Mouse (Mus musculus): Measurements from ENCODE around the gene Pax8. TPM values are rescaled to one million over a fixed set of nuclear protein-coding genes. Genes with fewer than 3 reads are reported as not detected.

Pax8 gene
- 0.27 TPM in 1 of 2 replicates, not detected in the other for polyA plus RNA-seq (2014; fragmentation: Nextera tagmentation; extraction: Ambion mirVana)

DNA sequence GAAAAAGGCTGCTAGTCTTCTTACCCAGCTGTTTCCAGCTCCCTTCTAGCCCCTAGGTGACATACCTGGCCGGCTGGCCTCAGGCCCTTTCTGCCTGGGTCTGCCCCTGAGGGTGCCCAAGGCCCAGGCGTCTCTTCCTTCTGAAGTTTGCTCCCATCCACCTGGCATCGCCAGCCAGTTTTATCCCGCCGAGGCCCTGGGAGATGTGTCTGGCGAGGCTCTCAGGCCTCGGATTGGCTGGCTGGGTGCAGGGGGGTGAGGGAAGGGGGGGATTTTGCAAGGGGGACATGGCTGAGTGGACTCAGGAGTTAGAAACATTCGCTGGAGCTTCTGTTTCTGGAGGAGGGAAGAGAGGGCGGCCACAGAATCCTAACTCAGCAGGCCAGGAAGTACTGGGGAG lies at the start of gene Pax8:
Gene Pax8, minus strand, starts transcription at position 180 of the 400 bp plus-strand sequence.
- WGBS (ENCODE audit: insufficient replicate concordance) = 15% methylated on average over 9 of the region's 9 CpGs
- Histone ChIP-seq H3K9me3 (replicated peaks; ENCODE audit: control insufficient read depth, low read length) (no peaks in the 10 kb centered on the region), H3K4me3 (ENCODE audit: low read depth, low read length) (peak within 1 kb of the TSS; percentile 31), H3K36me3 (ENCODE audit: control insufficient read depth, insufficient read depth, low read length) (no peaks in the 10 kb centered on the region), H3K4me1 (ENCODE audit: control insufficient read depth, insufficient read depth, low read length) (no peaks in the 10 kb centered on the region), H3K27ac (ENCODE audit: low read depth, low read length) (no peak within 1 kb of the TSS), H3K9ac (ENCODE audit: low read depth, low read length) (no peak within 1 kb of the TSS), H3K4me2 (peak within 1 kb of the TSS; percentile 58), H3K27me3 (ENCODE audit: control insufficient read depth, insufficient read depth, low read length) (peaks cover 66% of the 10 kb centered on the region)
- no peak for ATAC-seq (replicated peaks; ENCODE audit: insufficient number of reproducible peaks, low FRiP score, low TSS enrichment)

DNA sequence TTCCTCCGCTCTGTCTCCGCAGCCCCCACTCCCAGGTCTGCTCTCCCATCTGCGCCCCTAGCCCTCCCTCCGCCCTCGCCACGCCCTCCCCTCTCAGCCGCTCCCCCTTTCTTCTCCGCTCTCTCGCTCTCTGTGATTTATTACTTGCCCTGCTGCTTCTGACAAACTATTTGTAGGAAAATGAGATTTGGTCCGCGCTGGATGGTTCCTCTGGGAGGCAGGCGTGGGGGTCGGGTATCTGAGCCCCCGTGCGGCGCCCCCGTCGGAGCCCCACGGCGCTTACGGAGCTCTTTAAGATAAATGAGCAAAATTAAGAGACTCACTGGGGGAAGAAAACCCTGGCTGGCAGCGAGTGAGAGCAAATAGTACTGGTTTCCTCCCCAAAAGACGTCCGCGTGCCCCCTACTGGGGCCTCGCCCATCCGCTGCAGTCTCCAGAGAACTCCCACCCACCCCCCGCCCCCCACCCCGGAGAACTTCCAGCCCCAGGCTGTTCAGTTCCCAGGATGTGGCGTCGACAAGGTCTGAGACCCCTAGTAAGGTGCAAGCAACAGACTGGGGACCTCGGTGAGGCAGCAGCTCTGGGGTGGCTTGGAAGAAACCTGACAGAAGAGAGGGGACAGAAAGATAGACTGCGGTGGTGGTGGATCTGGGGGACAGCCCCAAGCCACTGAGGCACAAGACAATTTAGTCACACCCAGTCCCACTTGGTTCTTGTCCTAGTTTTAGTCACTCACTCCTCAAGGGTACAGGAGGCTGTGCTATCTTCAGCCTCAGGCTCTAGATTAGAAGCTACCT lies 46.2 kb upstream of the Pax8 start:
- ATAC-seq (replicated peaks; ENCODE audit: insufficient number of reproducible peaks, low FRiP score, low TSS enrichment) = peak; percentile 60; the same call in 1 of the 2 replicates
- Histone ChIP-seq H3K9ac (ENCODE audit: low read depth, low read length) (peak overlapping the region; percentile 65), H3K27ac (ENCODE audit: low read depth, low read length) (peak overlapping the region; percentile 22; the same call in 1 of the 2 replicates), H3K9me3 (replicated peaks; ENCODE audit: control insufficient read depth, low read length) (no peaks in the 10 kb centered on the region), H3K27me3 (ENCODE audit: control insufficient read depth, insufficient read depth, low read length) (no peaks in the 10 kb centered on the region), H3K4me2 (peak overlapping the region; percentile 91), H3K4me3 (ENCODE audit: low read depth, low read length) (peak overlapping the region; percentile 52), H3K4me1 (ENCODE audit: control insufficient read depth, insufficient read depth, low read length) (peaks cover 7% of the 10 kb centered on the region; the same call in 1 of the 2 replicates), H3K36me3 (ENCODE audit: control insufficient read depth, insufficient read depth, low read length) (no peaks in the 10 kb centered on the region)
- WGBS (ENCODE audit: insufficient replicate concordance) = 1% methylated on average over 33 of the region's 33 CpGs

DNA sequence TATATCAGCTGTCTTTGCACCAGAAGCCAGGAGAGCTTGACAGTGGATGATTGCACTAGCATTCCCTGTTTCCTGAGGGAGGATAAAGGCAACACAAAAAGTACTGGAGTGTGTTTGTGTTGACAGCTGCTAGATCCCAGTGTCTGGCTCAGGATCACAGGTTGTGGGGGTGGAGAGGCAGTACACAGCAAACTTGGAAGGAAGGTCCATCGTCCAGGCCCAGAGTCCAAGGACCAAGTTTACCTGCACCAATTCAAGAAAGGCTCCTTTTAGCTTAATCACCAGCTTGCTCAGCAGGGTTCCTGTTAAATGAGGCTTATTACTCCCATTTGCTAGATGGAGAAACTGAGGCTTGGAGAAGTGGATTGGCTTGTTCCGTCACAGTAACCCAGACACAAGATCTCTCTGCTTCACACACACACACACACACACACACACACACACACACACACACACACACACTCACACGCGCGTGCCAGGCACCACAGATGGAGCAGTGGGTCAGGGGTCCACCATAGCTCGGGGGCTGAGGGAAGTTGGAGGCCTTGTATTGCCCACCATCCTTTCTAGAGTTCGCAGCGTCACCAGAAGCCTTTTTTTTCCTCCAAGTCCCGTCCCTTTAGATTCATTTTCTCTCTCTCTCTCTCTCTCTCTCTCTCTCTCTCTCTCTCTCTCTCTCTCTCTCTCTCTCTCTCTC lies 45.3 kb upstream of the Pax8 start:
- no peaks in the 10 kb centered on the region for H3K9me3 ChIP-seq (replicated peaks; ENCODE audit: control insufficient read depth, low read length)
- H3K27ac ChIP-seq (ENCODE audit: low read depth, low read length) = no peak overlapping the region
- peaks cover 7% of the 10 kb centered on the region; the same call in 1 of the 2 replicates for H3K4me1 ChIP-seq (ENCODE audit: control insufficient read depth, insufficient read depth, low read length)
- 39% methylated on average over 9 of the region's 9 CpGs for WGBS (ENCODE audit: insufficient replicate concordance)
- no peak for ATAC-seq (replicated peaks; ENCODE audit: insufficient number of reproducible peaks, low FRiP score, low TSS enrichment)
- no peak overlapping the region; the same call in 1 of the 2 replicates for H3K9ac ChIP-seq (ENCODE audit: low read depth, low read length)
- peak overlapping the region; percentile 52 for H3K4me3 ChIP-seq (ENCODE audit: low read depth, low read length)
- no peaks in the 10 kb centered on the region for H3K27me3 ChIP-seq (ENCODE audit: control insufficient read depth, insufficient read depth, low read length)
- peak overlapping the region; percentile 91 for H3K4me2 ChIP-seq
- no peaks in the 10 kb centered on the region for H3K36me3 ChIP-seq (ENCODE audit: control insufficient read depth, insufficient read depth, low read length)

DNA sequence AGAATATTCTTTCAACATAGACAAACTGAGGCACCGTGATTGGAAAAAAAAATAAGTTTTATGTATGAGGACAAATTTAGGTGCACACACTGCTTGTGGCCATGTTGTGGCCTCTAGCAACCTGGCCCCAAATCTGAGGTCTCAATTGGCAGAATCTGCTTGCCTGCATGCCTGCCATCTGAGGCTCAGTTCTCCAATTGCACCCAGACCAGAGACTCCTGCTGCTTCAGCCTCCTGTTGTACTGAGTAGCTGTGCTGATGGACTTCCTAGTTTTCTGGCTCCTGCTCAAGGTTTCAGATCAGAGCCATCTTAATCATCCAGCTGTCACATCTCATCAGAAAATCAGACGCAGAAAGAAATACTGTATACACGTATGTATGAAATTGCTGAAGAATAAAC lies 41.5 kb upstream of the Pax8 start:
- WGBS (ENCODE audit: insufficient replicate concordance) = 81% methylated on average over 3 of the region's 3 CpGs

DNA sequence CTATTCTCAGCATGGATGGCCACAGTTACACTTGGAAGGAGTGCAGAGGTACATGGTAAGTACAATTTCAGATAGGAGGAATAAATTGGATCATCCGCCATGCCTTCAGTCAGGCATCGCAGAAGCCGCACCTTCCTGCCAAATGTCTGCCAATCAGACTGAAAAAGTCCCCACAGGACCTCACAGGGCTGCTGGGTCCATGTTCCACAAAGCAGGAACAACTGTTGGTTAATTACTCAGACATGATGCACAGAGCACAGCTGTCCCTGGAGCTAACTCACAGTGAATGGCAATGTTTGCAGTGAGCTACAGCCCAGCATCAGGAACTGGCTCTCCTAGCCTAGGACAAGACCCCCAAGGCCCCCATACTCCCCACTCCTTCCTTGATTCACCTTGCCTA lies 32.0 kb upstream of the Pax8 start:
- no peaks in the 10 kb centered on the region for H3K9me3 ChIP-seq (replicated peaks; ENCODE audit: control insufficient read depth, low read length)
- WGBS (ENCODE audit: insufficient replicate concordance) = 77% methylated on average over 3 of the region's 3 CpGs
- ATAC-seq (replicated peaks; ENCODE audit: insufficient number of reproducible peaks, low FRiP score, low TSS enrichment) = no peak
- no peak overlapping the region for H3K27ac ChIP-seq (ENCODE audit: low read depth, low read length)
- no peaks in the 10 kb centered on the region for H3K36me3 ChIP-seq (ENCODE audit: control insufficient read depth, insufficient read depth, low read length)
- H3K4me2 ChIP-seq = no peak overlapping the region
- no peaks in the 10 kb centered on the region for H3K4me1 ChIP-seq (ENCODE audit: control insufficient read depth, insufficient read depth, low read length)
- no peaks in the 10 kb centered on the region for H3K27me3 ChIP-seq (ENCODE audit: control insufficient read depth, insufficient read depth, low read length)
- no peak overlapping the region for H3K4me3 ChIP-seq (ENCODE audit: low read depth, low read length)
- no peak overlapping the region for H3K9ac ChIP-seq (ENCODE audit: low read depth, low read length)

More for the DNA sequence above, 41.5 kb upstream of the Pax8 start:
- H3K9ac ChIP-seq (ENCODE audit: low read depth, low read length) = no peak overlapping the region
- ATAC-seq (replicated peaks; ENCODE audit: insufficient number of reproducible peaks, low FRiP score, low TSS enrichment) = no peak
- H3K36me3 ChIP-seq (ENCODE audit: control insufficient read depth, insufficient read depth, low read length) = no peaks in the 10 kb centered on the region
- H3K27ac ChIP-seq (ENCODE audit: low read depth, low read length) = no peak overlapping the region
- peaks cover 6% of the 10 kb centered on the region; the same call in 1 of the 2 replicates for H3K4me1 ChIP-seq (ENCODE audit: control insufficient read depth, insufficient read depth, low read length)
- H3K4me3 ChIP-seq (ENCODE audit: low read depth, low read length) = no peak overlapping the region
- H3K27me3 ChIP-seq (ENCODE audit: control insufficient read depth, insufficient read depth, low read length) = no peaks in the 10 kb centered on the region
- H3K4me2 ChIP-seq = no peak overlapping the region
- H3K9me3 ChIP-seq (replicated peaks; ENCODE audit: control insufficient read depth, low read length) = no peaks in the 10 kb centered on the region

DNA sequence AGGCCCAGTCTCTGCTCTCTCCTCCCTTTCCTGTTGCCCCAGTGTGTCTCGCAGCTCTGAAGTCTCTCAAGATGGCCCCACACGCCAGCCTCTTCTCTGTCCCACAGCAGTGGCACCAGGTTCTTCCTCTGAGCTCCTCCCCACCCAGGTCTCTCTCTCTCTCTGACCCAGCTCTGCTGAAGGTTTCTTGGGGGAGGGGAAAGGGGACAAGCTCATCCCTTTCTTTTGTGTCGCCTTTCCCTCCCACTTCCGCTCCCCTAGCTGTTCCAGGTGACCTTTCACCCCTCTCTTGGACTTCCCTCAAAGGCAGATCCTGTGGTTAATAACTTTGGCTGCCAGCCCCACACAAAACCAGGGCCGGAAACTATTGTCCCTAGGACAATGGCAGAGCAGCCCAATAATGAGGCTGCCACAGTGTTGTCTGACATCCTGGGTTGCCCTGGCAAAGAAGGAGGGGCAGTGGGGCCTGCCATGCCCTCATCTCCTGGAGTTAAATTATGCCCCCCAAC lies 27.6 kb upstream of the Pax8 start:
- Histone ChIP-seq H3K36me3 (ENCODE audit: control insufficient read depth, insufficient read depth, low read length) (no peaks in the 10 kb centered on the region), H3K4me3 (ENCODE audit: low read depth, low read length) (no peak overlapping the region), H3K4me2 (no peak overlapping the region), H3K4me1 (ENCODE audit: control insufficient read depth, insufficient read depth, low read length) (no peaks in the 10 kb centered on the region), H3K9ac (ENCODE audit: low read depth, low read length) (no peak overlapping the region), H3K27ac (ENCODE audit: low read depth, low read length) (no peak overlapping the region), H3K27me3 (ENCODE audit: control insufficient read depth, insufficient read depth, low read length) (no peaks in the 10 kb centered on the region), H3K9me3 (replicated peaks; ENCODE audit: control insufficient read depth, low read length) (no peaks in the 10 kb centered on the region)
- no peak for ATAC-seq (replicated peaks; ENCODE audit: insufficient number of reproducible peaks, low FRiP score, low TSS enrichment)
- WGBS (ENCODE audit: insufficient replicate concordance) = 61% methylated on average over 5 of the region's 5 CpGs

DNA sequence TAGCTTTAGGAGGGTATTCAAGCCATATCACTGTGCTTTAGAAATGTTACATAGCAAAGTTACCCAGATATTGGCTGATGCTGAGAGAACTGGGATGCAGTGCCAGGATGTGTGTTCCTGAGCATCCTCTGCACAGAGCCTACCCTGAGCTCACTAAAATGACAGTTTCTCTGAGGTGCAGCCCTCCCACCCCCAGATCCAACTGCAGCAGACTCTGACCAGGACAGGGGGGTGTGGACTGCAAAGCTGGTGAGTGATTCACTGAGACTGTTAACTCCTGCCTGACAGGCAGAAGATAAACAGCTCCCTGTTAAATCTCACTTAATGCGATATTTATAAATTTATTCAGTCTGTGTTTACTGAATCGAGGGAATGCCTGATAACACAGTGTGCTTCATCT lies 25.5 kb upstream of the Pax8 start:
- no peaks in the 10 kb centered on the region for H3K9me3 ChIP-seq (replicated peaks; ENCODE audit: control insufficient read depth, low read length)
- no peaks in the 10 kb centered on the region for H3K4me1 ChIP-seq (ENCODE audit: control insufficient read depth, insufficient read depth, low read length)
- no peak overlapping the region for H3K9ac ChIP-seq (ENCODE audit: low read depth, low read length)
- no peak overlapping the region for H3K27ac ChIP-seq (ENCODE audit: low read depth, low read length)
- H3K4me3 ChIP-seq (ENCODE audit: low read depth, low read length) = no peak overlapping the region
- H3K4me2 ChIP-seq = no peak overlapping the region
- no peak for ATAC-seq (replicated peaks; ENCODE audit: insufficient number of reproducible peaks, low FRiP score, low TSS enrichment)
- no peaks in the 10 kb centered on the region for H3K36me3 ChIP-seq (ENCODE audit: control insufficient read depth, insufficient read depth, low read length)
- no peaks in the 10 kb centered on the region for H3K27me3 ChIP-seq (ENCODE audit: control insufficient read depth, insufficient read depth, low read length)
- 41% methylated on average over 2 of the region's 2 CpGs for WGBS (ENCODE audit: insufficient replicate concordance)

DNA sequence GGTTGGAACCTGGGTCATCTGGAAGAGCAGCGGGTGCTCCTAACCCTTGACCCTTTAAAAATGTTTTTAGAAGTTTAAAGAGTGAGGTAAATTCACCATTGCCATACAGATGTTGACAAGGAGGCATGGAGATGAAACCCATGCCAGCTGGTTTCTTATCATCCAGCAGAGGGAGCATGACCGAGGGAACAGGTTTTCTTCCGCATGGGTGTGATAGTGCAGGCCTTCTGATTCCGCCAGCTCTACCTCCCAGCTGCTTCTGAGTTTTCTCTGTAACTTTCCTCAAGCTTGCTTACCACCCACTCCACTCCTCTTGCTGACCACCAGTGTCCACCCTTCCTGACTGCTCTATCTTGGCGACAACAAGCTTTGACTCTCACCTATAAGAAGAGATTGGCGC lies 15.2 kb upstream of the Pax8 start:
- Histone ChIP-seq H3K4me2 (no peak overlapping the region), H3K4me1 (ENCODE audit: control insufficient read depth, insufficient read depth, low read length) (no peaks in the 10 kb centered on the region), H3K9ac (ENCODE audit: low read depth, low read length) (no peak overlapping the region), H3K36me3 (ENCODE audit: control insufficient read depth, insufficient read depth, low read length) (no peaks in the 10 kb centered on the region), H3K27me3 (ENCODE audit: control insufficient read depth, insufficient read depth, low read length) (no peaks in the 10 kb centered on the region), H3K27ac (ENCODE audit: low read depth, low read length) (no peak overlapping the region), H3K9me3 (replicated peaks; ENCODE audit: control insufficient read depth, low read length) (no peaks in the 10 kb centered on the region), H3K4me3 (ENCODE audit: low read depth, low read length) (no peak overlapping the region)
- 29% methylated on average over 6 of the region's 6 CpGs for WGBS (ENCODE audit: insufficient replicate concordance)
- ATAC-seq (replicated peaks; ENCODE audit: insufficient number of reproducible peaks, low FRiP score, low TSS enrichment) = no peak
